Mouse (Mus musculus): ENCODE measurements around the gene Dnah7a. TPM values are rescaled to one million over a fixed set of nuclear protein-coding genes. Genes with fewer than 3 reads are reported as not detected.
"Not testable (repeated sequence)": the region's sequence is repeated elsewhere in the genome, so short reads cannot be mapped to it uniquely, and the experiment has no call there.

Dnah7a gene
- polyA plus RNA-seq, 1 experiment from 2014 or later, result 8.5 TPM

GRCm38 (mm10) chr1:53635641-53636040 is 70.9 kb downstream of the Dnah7a start:
- not testable (repeated sequence) for H3K9me3 ChIP-seq (replicated peaks); H3K27me3 ChIP-seq (ENCODE audit: low read depth, poor library complexity, severe bottlenecking); H3K4me3 ChIP-seq; H3K27ac ChIP-seq (replicated peaks); H3K4me1 ChIP-seq; DNase-seq (ENCODE audit: low spot score); H3K36me3 ChIP-seq
- 72% methylated on average over 2 of the region's 2 CpGs for WGBS

DNA sequence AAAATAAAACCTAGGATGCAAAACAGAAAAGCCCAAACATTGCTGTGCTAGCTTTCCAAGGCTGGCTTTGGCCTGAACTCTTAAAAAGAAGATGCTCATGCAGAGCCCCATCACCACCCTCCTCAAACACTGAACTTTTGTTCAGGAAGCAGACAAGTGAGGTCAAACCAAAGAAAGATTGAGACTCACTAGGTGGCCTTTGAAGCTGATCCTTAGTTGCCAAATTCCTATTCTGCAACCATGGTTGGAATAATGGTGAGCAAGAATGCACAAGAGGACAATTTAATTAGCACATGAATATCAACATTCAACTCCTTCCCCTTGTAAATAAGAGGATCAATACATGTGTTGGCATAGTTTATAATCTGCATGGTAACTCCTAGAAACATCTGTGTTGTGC is 74.5 kb downstream of the Dnah7a start:
- not testable (repeated sequence) for H3K4me3 ChIP-seq; DNase-seq (ENCODE audit: low spot score); H3K4me1 ChIP-seq; H3K27ac ChIP-seq (replicated peaks); H3K9me3 ChIP-seq (replicated peaks); H3K36me3 ChIP-seq; H3K27me3 ChIP-seq (ENCODE audit: low read depth, poor library complexity, severe bottlenecking)

DNA sequence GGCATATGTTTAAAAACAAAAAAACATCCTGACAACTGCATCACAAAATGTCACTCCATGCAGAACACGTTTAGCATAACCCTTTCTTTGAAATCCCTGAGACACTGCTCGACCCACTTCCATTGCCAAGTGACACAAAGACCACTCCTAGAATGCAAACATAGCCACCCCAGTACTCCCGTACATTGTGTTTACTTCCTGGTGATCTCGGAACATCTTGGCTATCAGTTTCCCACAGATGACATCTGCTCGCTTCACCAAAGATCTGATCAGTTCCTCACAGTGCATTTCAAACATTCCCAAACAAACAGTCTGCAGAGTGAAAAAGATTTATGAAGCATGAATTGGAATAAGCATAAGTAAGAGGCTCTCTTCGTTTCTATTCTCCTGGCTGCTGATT is 76.6 kb downstream of the Dnah7a start:
- no peak for DNase-seq (ENCODE audit: low spot score)
- no peaks in the 10 kb centered on the region for H3K27me3 ChIP-seq (ENCODE audit: low read depth, poor library complexity, severe bottlenecking)
- H3K4me1 ChIP-seq, result peaks cover 9% of the 10 kb centered on the region
- no peaks in the 10 kb centered on the region for H3K36me3 ChIP-seq
- no peaks in the 10 kb centered on the region for H3K9me3 ChIP-seq (replicated peaks)
- H3K27ac ChIP-seq (replicated peaks), result no peak overlapping the region
- WGBS, result 52% methylated on average over 6 of the region's 6 CpGs
- H3K4me3 ChIP-seq, result no peak overlapping the region

GRCm38 (mm10) chr1:53613486-53613885 is 93.1 kb downstream of the Dnah7a start:
- no peak overlapping the region for H3K27ac ChIP-seq (replicated peaks)
- H3K4me1 ChIP-seq, result no peaks in the 10 kb centered on the region
- H3K9me3 ChIP-seq (replicated peaks), result peaks cover 15% of the 10 kb centered on the region
- no peak for DNase-seq (ENCODE audit: low spot score)
- no peaks in the 10 kb centered on the region for H3K27me3 ChIP-seq (ENCODE audit: low read depth, poor library complexity, severe bottlenecking)
- WGBS, result 89% methylated on average over 16 of the region's 16 CpGs
- H3K4me3 ChIP-seq, result no peak overlapping the region
- H3K36me3 ChIP-seq, result no peaks in the 10 kb centered on the region; the same call in 1 of the 2 replicates

DNA sequence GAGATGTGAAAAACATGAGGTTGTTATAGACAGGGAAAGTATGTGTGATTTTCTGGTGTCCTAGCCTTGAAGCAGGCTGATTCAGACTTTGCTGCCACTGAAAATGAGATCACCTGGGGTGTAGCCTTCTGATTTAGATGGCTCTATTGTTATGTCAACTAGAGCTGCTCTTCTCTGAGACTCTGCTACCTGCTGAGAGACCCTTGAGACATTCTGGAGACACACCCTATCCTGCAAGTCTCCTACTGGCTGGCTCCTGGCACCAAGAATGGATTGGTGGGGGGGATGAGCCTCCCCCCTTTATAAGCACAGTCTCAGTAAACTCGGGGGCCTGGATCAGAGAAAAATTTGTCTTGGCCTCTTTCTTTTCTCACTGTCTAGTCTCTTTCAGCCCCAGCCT is 125.3 kb downstream of the Dnah7a start:
- not testable (repeated sequence) for H3K9me3 ChIP-seq (replicated peaks); H3K27ac ChIP-seq (replicated peaks); H3K36me3 ChIP-seq; H3K27me3 ChIP-seq (ENCODE audit: low read depth, poor library complexity, severe bottlenecking); H3K4me1 ChIP-seq; DNase-seq (ENCODE audit: low spot score); H3K4me3 ChIP-seq
- WGBS, result 0% methylated on average over 1 of the region's 1 CpGs

- DNase-seq (ENCODE audit: low spot score); H3K4me3 ChIP-seq; H3K27me3 ChIP-seq (ENCODE audit: low read depth, poor library complexity, severe bottlenecking); H3K27ac ChIP-seq (replicated peaks); H3K36me3 ChIP-seq; H3K9me3 ChIP-seq (replicated peaks); H3K4me1 ChIP-seq: not testable (repeated sequence)
- 93% methylated on average over 3 of the region's 3 CpGs for WGBS
Observed at GRCm38 (mm10) chr1:53557918-53558317, 148.7 kb downstream of the Dnah7a start.

- 93% methylated on average over 10 of the region's 10 CpGs for WGBS
- not testable (repeated sequence) for DNase-seq (ENCODE audit: low spot score); H3K9me3 ChIP-seq (replicated peaks); H3K27me3 ChIP-seq (ENCODE audit: low read depth, poor library complexity, severe bottlenecking); H3K4me3 ChIP-seq; H3K27ac ChIP-seq (replicated peaks); H3K36me3 ChIP-seq; H3K4me1 ChIP-seq
Observed at GRCm38 (mm10) chr1:53547018-53547417, 159.6 kb downstream of the Dnah7a start.

DNA sequence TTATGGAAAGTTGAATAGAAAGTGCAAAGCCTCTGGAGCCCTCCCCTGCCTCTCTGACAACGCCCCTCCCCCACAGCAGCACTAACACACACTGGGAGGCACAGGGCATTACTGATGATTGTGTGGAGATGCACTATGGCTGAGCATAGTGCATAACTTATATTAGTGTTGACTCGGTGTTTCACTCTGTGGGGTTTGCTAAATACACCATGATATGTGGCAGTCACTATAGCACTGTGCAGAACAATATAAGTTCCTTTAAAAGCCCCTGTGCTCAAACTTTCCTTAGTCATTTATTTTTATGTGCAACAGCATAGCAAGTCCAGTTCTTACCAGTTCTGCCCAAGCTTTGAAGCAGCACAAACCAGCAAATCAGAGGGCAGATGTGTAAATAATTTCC is 168.2 kb downstream of the Dnah7a start:
- H3K27ac ChIP-seq (replicated peaks); DNase-seq (ENCODE audit: low spot score); H3K36me3 ChIP-seq; H3K4me3 ChIP-seq; H3K4me1 ChIP-seq; H3K27me3 ChIP-seq (ENCODE audit: low read depth, poor library complexity, severe bottlenecking); H3K9me3 ChIP-seq (replicated peaks): not testable (repeated sequence)
- 81% methylated on average over 2 of the region's 2 CpGs for WGBS

- H3K4me3 ChIP-seq; H3K9me3 ChIP-seq (replicated peaks); DNase-seq (ENCODE audit: low spot score); H3K27me3 ChIP-seq (ENCODE audit: low read depth, poor library complexity, severe bottlenecking); H3K36me3 ChIP-seq; H3K27ac ChIP-seq (replicated peaks); H3K4me1 ChIP-seq: not testable (repeated sequence)
- 78% methylated on average over 1 of the region's 1 CpGs for WGBS
Observed at GRCm38 (mm10) chr1:53534826-53535225, 171.8 kb downstream of the Dnah7a start.

- H3K27ac ChIP-seq (replicated peaks); H3K27me3 ChIP-seq (ENCODE audit: low read depth, poor library complexity, severe bottlenecking); H3K9me3 ChIP-seq (replicated peaks); DNase-seq (ENCODE audit: low spot score); H3K4me1 ChIP-seq; H3K36me3 ChIP-seq; H3K4me3 ChIP-seq: not testable (repeated sequence)
- 81% methylated on average over 2 of the region's 2 CpGs for WGBS
Observed at GRCm38 (mm10) chr1:53526021-53526420, 180.6 kb downstream of the Dnah7a start.

DNA sequence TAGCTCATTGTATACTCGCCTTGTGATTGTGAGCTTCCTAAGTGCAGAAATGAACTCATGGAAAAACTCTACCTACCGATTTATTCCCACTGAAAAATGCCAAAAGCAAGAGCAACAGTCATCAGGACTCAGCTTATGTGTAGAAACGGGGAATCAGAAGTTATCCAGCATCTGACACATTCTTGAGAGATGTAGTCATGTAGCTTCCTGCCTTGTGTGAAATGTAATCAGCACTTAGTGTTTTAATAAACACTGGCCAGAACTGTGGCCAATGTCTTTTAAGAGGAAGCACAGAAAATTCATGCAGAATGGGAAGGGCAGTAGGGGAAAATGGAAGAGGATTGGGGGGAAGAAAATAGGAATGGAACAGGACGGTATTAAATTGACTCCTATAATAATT is 232.9 kb downstream of the Dnah7a start:
- no peaks in the 10 kb centered on the region for H3K4me1 ChIP-seq
- no peaks in the 10 kb centered on the region for H3K27me3 ChIP-seq (ENCODE audit: low read depth, poor library complexity, severe bottlenecking)
- no peak for DNase-seq (ENCODE audit: low spot score)
- H3K27ac ChIP-seq (replicated peaks), result no peak overlapping the region
- H3K4me3 ChIP-seq, result no peak overlapping the region
- no peaks in the 10 kb centered on the region for H3K9me3 ChIP-seq (replicated peaks)
- WGBS, result 88% methylated on average over 4 of the region's 4 CpGs
- H3K36me3 ChIP-seq, result no peaks in the 10 kb centered on the region

DNA sequence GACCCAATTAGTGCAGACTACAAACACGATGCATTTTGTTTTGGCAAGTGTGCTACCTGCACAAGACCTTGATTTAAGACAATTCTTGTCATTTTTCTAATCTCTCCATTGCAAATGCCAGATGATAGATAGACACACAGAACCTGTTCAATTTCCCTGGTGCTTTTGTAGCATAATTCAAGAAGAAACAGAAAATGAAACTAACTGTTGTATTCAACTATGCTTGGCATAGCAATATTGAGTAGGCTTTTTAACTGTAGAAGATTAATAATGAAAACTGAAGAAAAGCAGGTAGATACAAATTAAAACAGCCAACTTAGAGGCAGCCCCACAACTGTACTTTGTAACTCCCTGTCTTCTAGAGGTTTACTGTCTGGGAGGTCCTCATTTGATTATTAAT is 234.5 kb downstream of the Dnah7a start:
- not testable (repeated sequence) for H3K4me3 ChIP-seq; DNase-seq (ENCODE audit: low spot score)
- 74% methylated on average over 1 of the region's 1 CpGs for WGBS

DNA sequence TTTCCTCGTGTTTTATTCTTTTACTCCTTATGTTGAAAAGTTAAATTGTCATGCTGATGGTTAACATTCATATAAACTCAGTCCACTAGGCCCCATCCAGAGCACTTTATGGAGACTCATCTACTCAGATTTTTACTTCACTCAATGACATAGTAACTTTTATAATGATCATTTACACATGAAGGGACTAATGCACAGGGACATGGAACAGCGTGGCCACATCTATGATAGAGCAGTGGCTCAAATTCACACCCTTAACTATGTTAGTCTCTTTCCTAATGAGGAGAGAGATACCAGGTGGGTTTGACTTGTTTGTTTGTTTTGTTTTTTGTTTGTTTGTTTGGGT is 239.3 kb downstream of the Dnah7a start:
- H3K4me1 ChIP-seq, result no peaks in the 10 kb centered on the region
- H3K4me3 ChIP-seq, result no peak overlapping the region
- no peaks in the 10 kb centered on the region for H3K9me3 ChIP-seq (replicated peaks)
- no peaks in the 10 kb centered on the region for H3K27me3 ChIP-seq (ENCODE audit: low read depth, poor library complexity, severe bottlenecking)
- no peak for DNase-seq (ENCODE audit: low spot score)
- H3K27ac ChIP-seq (replicated peaks), result no peak overlapping the region
- 80% methylated on average over 2 of the region's 2 CpGs for WGBS
- no peaks in the 10 kb centered on the region for H3K36me3 ChIP-seq

More for the DNA sequence above, 234.5 kb downstream of the Dnah7a start:
- H3K27me3 ChIP-seq (ENCODE audit: low read depth, poor library complexity, severe bottlenecking); H3K36me3 ChIP-seq; H3K4me1 ChIP-seq; H3K27ac ChIP-seq (replicated peaks); H3K9me3 ChIP-seq (replicated peaks): not testable (repeated sequence)

GRCm38 (mm10) chr1:53466524-53467324 is 239.9 kb downstream of the Dnah7a start:
- WGBS, result 86% methylated on average over 4 of the region's 4 CpGs
- not testable (repeated sequence) for H3K27me3 ChIP-seq (ENCODE audit: low read depth, poor library complexity, severe bottlenecking); DNase-seq (ENCODE audit: low spot score)

More at GRCm38 (mm10) chr1:53466524-53467324, 239.9 kb downstream of the Dnah7a start:
- not testable (repeated sequence) for H3K4me1 ChIP-seq; H3K36me3 ChIP-seq; H3K9me3 ChIP-seq (replicated peaks); H3K27ac ChIP-seq (replicated peaks); H3K4me3 ChIP-seq
